Mouse (Mus musculus): ENCODE data around the gene Mitd1. TPM values are rescaled to one million over a fixed set of nuclear protein-coding genes. Genes with fewer than 3 reads are reported as not detected.

Gene Mitd1
- total and polyA plus RNA-seq, 2 experiments from 2014 or later: 4.1 to 8.2 TPM

- Histone ChIP-seq H3K36me3 (ENCODE audit: insufficient read depth, low read length) (no peaks in the 10 kb centered on the region), H3K27me3 (ENCODE audit: insufficient read depth, low read length) (no peaks in the 10 kb centered on the region), H3K4me2 (ENCODE audit: low read depth, low read length) (peak overlapping the region; percentile 79), H3K4me1 (ENCODE audit: insufficient read depth, low read length) (peaks cover 4% of the 10 kb centered on the region; the same call in 1 of the 2 replicates), H3K4me3 (ENCODE audit: low read length) (peak overlapping the region; percentile 71), H3K27ac (peak overlapping the region; percentile 90), H3K9ac (replicated peaks; ENCODE audit: low read length) (peak overlapping the region; percentile 75), H3K9me3 (ENCODE audit: low read length) (no peaks in the 10 kb centered on the region)
- peak; percentile 100 for DNase-seq (ENCODE audit: low spot score)
- peak; percentile 57 for TF ChIP-seq CTCF (IDR thresholded peaks at IDR 0.05; ENCODE audit: low read depth)
- ATAC-seq: peak; percentile 97
- 1% methylated on average over 87 of the region's 90 CpGs for WGBS
Measured at GRCm38 (mm10) chr1:37864511-37865400, 25.5 kb downstream of the Mitd1 start.

GRCm38 (mm10) chr1:37850696-37851095 lies 39.5 kb downstream of the Mitd1 start:
- Histone ChIP-seq H3K27me3 (ENCODE audit: insufficient read depth, low read length) (no peaks in the 10 kb centered on the region), H3K4me3 (ENCODE audit: low read length) (no peak overlapping the region), H3K36me3 (ENCODE audit: insufficient read depth, low read length) (peaks cover 6% of the 10 kb centered on the region; the same call in 1 of the 2 replicates), H3K9me3 (ENCODE audit: low read length) (no peaks in the 10 kb centered on the region), H3K27ac (no peak overlapping the region), H3K9ac (replicated peaks; ENCODE audit: low read length) (no peak overlapping the region), H3K4me1 (ENCODE audit: insufficient read depth, low read length) (no peaks in the 10 kb centered on the region), H3K4me2 (ENCODE audit: low read depth, low read length) (no peak overlapping the region)
- DNase-seq (ENCODE audit: low spot score) (no peak), ATAC-seq (no peak)
- TF ChIP-seq CTCF (IDR thresholded peaks at IDR 0.05; ENCODE audit: low read depth): no peak
- WGBS: 34% methylated on average over 2 of the region's 2 CpGs

- Histone ChIP-seq H3K9me3 (ENCODE audit: low read length) (no peaks in the 10 kb centered on the region), H3K4me3 (ENCODE audit: low read length) (no peak overlapping the region), H3K4me2 (ENCODE audit: low read depth, low read length) (no peak overlapping the region), H3K27ac (no peak overlapping the region), H3K27me3 (ENCODE audit: insufficient read depth, low read length) (no peaks in the 10 kb centered on the region), H3K9ac (replicated peaks; ENCODE audit: low read length) (no peak overlapping the region), H3K36me3 (ENCODE audit: insufficient read depth, low read length) (no peaks in the 10 kb centered on the region), H3K4me1 (ENCODE audit: insufficient read depth, low read length) (no peaks in the 10 kb centered on the region)
- TF ChIP-seq CTCF (IDR thresholded peaks at IDR 0.05; ENCODE audit: low read depth): no peak
- ATAC-seq (no peak), DNase-seq (ENCODE audit: low spot score) (no peak)
- 87% methylated on average over 8 of the region's 8 CpGs for whole genome bisulfite sequencing
Measured at GRCm38 (mm10) chr1:37846878-37847277, 43.3 kb downstream of the Mitd1 start.

GRCm38 (mm10) chr1:37831681-37832080 lies 58.5 kb downstream of the Mitd1 start:
- H3K27me3 ChIP-seq (ENCODE audit: insufficient read depth, low read length): no peaks in the 10 kb centered on the region
- no peak for TF ChIP-seq CTCF (IDR thresholded peaks at IDR 0.05; ENCODE audit: low read depth)
- H3K27ac ChIP-seq: no peak overlapping the region
- H3K4me3 ChIP-seq (ENCODE audit: low read length): no peak overlapping the region
- H3K4me1 ChIP-seq (ENCODE audit: insufficient read depth, low read length): no peaks in the 10 kb centered on the region
- ATAC-seq (no peak), DNase-seq (ENCODE audit: low spot score) (peak; percentile 3)
- WGBS: 52% methylated on average over 2 of the region's 2 CpGs
- peaks cover 13% of the 10 kb centered on the region for H3K36me3 ChIP-seq (ENCODE audit: insufficient read depth, low read length)
- no peak overlapping the region for H3K9ac ChIP-seq (replicated peaks; ENCODE audit: low read length)
- H3K9me3 ChIP-seq (ENCODE audit: low read length): no peaks in the 10 kb centered on the region
- no peak overlapping the region for H3K4me2 ChIP-seq (ENCODE audit: low read depth, low read length)

Other genes with a start within 250 kb of the Mitd1 start
- gene 2010300C02Rik, start 170.3 kb downstream of the Mitd1 start, total RNA-seq (2014; rRNA removed): 7.1 and 10.0 TPM in 2 replicates
- gene 2010300C02Rik, start 170.3 kb downstream of the Mitd1 start, polyA plus RNA-seq (2015; fragmentation: Nextera tagmentation; extraction: Ambion mirVana): 4.1 and 5.3 TPM in 2 replicates
- gene Tsga10, start 24.0 kb downstream of the Mitd1 start, total RNA-seq (2014; rRNA removed): 6.6 and 7.0 TPM in 2 replicates
- gene Tsga10, start 24.0 kb downstream of the Mitd1 start, polyA plus RNA-seq (2015; fragmentation: Nextera tagmentation; extraction: Ambion mirVana): 8.1 and 8.2 TPM in 2 replicates
- 9.4 and 14.2 TPM in 2 replicates for gene Lipt1, start 18.7 kb downstream of the Mitd1 start, total RNA-seq (2014; rRNA removed)
- 6.4 and 7.0 TPM in 2 replicates for gene Lipt1, start 18.7 kb downstream of the Mitd1 start, polyA plus RNA-seq (2015; fragmentation: Nextera tagmentation; extraction: Ambion mirVana)
- gene Mrpl30, start 66 bp upstream of the Mitd1 start, total RNA-seq (2014; rRNA removed): 45.2 and 50.5 TPM in 2 replicates
- gene Mrpl30, start 66 bp upstream of the Mitd1 start, polyA plus RNA-seq (2015; fragmentation: Nextera tagmentation; extraction: Ambion mirVana): 291 and 298 TPM in 2 replicates
- not detected in 2 replicates for gene Lyg2, start 26.1 kb upstream of the Mitd1 start, total RNA-seq (2014; rRNA removed)
- not detected in 2 replicates for gene Lyg2, start 26.1 kb upstream of the Mitd1 start, polyA plus RNA-seq (2015; fragmentation: Nextera tagmentation; extraction: Ambion mirVana)
- not detected in 2 replicates for gene Lyg1, start 67.3 kb upstream of the Mitd1 start, total RNA-seq (2014; rRNA removed)
- not detected in 2 replicates for gene Lyg1, start 67.3 kb upstream of the Mitd1 start, polyA plus RNA-seq (2015; fragmentation: Nextera tagmentation; extraction: Ambion mirVana)
- gene Txndc9, start 107.5 kb upstream of the Mitd1 start, total RNA-seq (2014; rRNA removed): 22.9 and 23.3 TPM in 2 replicates
- 114 and 128 TPM in 2 replicates for gene Txndc9, start 107.5 kb upstream of the Mitd1 start, polyA plus RNA-seq (2015; fragmentation: Nextera tagmentation; extraction: Ambion mirVana)
- 16.2 and 20.7 TPM in 2 replicates for gene Eif5b, start 107.6 kb upstream of the Mitd1 start, total RNA-seq (2014; rRNA removed)
- gene Eif5b, start 107.6 kb upstream of the Mitd1 start, polyA plus RNA-seq (2015; fragmentation: Nextera tagmentation; extraction: Ambion mirVana): 18.2 and 21.2 TPM in 2 replicates
- 21.7 and 26.1 TPM in 2 replicates for gene Rev1, start 239.4 kb upstream of the Mitd1 start, total RNA-seq (2014; rRNA removed)
- gene Rev1, start 239.4 kb upstream of the Mitd1 start, polyA plus RNA-seq (2015; fragmentation: Nextera tagmentation; extraction: Ambion mirVana): 25.1 and 29.9 TPM in 2 replicates